Mouse (Mus musculus): ENCODE data around the gene Krt20. TPM values are rescaled to one million over a fixed set of nuclear protein-coding genes. Genes with fewer than 3 reads are reported as not detected.

Krt20 gene
- total RNA-seq (2021) = not detected
- long read RNA-seq, partial matches to known transcripts = 0 of 1 reads
- long read RNA-seq, other reads (novel, unspliced or antisense) = 1 of 1 reads

DNA sequence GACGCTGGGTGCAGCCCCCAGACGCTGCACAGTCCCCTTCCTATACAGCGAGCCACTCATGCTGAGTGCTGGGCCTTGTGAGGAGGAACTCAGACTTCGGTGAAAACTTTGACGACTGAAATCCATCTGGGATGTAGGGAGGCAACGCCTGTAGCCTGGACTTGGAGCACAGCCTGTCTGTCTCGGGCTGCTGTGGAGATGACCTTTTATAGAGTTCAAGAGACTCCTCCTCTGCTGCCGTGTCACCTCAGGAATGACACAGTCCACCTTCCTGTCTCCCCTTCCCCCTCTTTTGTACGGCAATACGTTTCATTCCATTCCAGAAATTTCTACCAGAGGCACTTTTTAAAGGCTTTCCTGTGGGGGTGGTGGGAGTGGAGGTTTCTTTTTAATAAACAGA, at the start of gene Krt20:
Gene Krt20, minus strand, starts transcription at position 179 of the 400 bp plus-strand sequence.
- no peak for DNase-seq (ENCODE audit: low spot score in 2 of 2)

DNA sequence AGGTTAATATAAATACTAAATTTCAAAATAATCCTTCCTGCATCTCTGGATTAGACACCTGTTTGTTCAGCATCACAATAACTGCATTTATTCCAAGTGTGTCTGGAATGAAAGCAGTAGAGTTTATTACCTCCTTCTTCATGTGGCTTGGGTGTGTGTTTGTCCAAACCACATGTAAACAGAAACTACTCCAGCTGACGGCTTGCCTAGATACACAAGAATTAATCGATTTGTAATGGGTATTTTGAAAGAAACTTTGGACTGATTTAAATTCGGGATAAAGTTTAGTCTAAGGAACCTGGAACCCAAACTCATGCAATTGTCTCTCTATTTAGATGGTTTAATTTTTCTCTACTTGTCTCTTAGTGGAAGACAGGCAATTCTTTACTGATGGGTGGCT, 37.0 kb upstream of the Krt20 start:
- DNase-seq (ENCODE audit: low spot score in 2 of 2) = no peak

DNA sequence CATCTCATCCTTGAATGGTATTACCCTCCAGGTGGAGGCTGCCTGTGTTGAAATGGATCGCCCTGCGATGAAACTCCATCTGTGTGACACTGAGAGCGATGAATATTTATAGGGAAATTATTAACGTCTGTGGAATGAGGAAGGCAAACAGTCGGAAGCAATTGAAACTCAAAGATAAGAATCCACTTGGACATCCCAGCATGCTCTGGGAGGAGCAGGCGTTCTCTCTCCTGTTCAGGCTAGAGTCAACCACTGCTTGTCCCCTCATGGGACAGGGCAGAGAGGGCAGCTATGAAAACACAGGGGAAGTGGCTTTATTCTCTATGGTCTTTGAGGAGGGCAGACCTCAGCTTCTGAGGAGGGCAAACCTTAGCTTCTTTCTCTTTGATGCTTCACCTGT, 35.5 kb upstream of the Krt20 start:
- no peak for DNase-seq (ENCODE audit: low spot score in 2 of 2)

DNA sequence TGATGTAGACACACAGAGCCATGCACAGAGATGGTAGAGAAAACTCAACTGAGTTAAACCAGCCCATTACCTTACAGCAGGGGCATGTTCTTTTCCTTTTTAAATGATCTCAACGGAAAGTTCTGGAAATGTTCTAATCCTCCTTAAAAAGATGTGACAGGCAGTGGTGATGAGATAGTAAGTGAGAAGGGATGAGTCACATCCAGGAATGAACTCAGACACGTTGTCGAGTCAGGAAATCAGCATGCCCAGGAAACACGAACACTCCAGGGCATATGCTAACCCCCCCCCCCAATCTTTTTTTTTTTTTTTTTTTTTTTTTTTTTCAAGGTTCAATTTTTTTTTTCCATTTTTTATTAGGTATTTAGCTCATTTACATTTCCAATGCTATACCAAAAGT, 34.5 kb upstream of the Krt20 start:
- no peak for DNase-seq (ENCODE audit: low spot score in 2 of 2)

DNA sequence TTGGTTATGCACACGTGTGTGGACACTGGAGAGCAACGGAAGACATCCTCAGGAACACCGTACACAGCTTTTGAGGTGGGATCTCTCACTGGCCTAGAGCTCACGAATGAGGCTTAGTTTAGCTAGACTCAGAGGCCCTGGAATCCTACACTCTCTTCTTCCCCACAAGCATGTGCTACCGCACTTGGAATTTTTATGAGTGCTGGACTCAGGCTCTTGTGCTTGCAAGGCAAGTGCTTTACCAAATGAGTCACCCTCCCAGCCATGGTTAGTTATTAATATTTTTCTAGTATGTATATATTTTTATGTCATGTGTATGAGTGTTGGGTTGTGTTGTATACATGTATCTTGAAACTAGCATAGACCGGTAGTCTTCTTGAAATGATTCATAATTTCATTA, 34.0 kb upstream of the Krt20 start:
- no peak for DNase-seq (ENCODE audit: low spot score in 2 of 2)

DNA sequence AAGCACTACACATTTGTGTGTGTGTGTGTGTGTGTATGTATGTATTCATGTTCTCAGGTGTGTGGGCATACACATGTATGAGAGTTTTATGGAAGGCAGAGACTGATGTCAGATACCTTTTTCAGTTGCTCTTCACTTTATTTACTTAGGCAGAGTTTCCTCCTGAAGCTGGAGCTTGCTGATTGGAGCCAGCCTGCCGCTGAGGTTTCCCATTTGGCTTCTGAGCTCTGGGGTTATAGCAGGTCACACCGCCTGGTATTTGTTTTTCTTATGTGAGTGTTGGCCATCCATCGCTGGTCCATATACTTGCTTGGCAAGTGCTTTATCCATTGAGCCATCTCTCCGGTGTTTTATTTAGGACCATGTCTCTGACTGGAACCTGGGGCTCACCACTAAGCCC, 31.3 kb upstream of the Krt20 start:
- DNase-seq (ENCODE audit: low spot score in 2 of 2) = no peak

GRCm38 (mm10) chr11:99468566-99468965, 30.6 kb upstream of the Krt20 start:
- no peak for DNase-seq (ENCODE audit: low spot score in 2 of 2)

DNA sequence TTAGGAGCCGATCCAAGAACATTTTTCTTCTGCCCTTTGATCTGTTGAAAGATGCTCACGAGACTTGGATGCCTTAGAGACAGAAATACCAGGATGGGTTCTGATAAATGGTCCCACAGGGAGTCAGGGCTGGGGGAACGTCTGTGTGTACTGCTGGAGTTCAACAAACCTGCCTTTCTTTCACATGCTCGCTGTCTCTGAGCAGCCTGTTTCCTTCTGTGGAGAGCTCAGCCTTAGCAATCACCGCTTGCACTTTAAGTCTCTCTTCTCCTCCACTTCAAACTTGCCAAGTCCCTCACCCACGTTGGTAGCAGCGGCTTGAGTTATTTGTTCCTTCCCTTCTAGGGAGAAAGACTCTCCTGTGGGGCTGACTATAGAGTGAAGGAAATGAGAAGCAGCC, 28.4 kb upstream of the Krt20 start:
- DNase-seq (ENCODE audit: low spot score in 2 of 2) = no peak

- DNase-seq (ENCODE audit: low spot score in 2 of 2) = peak; percentile 87 to 89
Observed at GRCm38 (mm10) chr11:99464836-99465235, 26.9 kb upstream of the Krt20 start.

DNA sequence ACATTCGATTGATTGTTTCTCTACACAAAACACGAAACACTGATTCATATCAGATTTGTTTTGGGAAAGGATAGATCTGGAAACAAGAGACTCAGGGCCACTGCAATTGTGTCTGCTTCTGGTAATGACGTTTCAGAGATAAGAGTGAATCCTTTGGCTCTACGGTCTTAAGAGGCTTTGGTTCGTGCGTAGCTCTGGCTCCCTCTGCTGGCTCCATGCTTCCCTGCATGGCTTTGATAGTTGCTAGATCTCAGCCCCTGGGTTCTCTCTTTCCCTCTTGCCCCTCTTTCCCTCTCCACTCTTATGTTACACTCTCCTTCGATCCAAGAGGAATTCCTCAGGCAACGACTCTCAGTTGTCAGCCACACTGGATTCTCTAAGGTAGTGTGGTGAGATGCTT, 25.2 kb upstream of the Krt20 start:
- DNase-seq (ENCODE audit: low spot score in 2 of 2) = peak; percentile 79 to 83

GRCm38 (mm10) chr11:99461736-99462135, 23.8 kb upstream of the Krt20 start:
- no peak for DNase-seq (ENCODE audit: low spot score in 2 of 2)

GRCm38 (mm10) chr11:99458887-99459286, 20.9 kb upstream of the Krt20 start:
- DNase-seq (ENCODE audit: low spot score in 2 of 2) = no peak

DNA sequence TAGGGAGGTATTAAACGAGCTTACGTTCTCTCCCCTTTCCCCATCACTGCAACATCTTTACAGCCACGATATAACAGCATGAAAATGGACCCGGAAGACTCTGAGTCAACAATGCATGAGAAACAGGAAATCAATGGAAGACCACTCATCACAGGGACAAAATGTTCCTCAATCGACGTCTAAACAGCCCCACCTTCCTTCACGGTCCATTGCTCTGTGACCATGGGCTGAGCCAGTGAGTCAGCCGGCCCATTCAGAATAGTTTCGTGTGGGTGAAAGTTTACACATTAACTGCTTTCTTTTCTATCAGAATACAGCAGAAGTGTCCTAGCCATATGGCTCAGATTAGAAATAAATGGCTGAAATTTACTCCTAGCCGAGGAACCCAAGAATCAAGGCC, 16.8 kb upstream of the Krt20 start:
- no peak for DNase-seq (ENCODE audit: low spot score in 2 of 2)

- no peak for DNase-seq (ENCODE audit: low spot score in 2 of 2)
Observed at GRCm38 (mm10) chr11:99454044-99454443, 16.1 kb upstream of the Krt20 start.

GRCm38 (mm10) chr11:99448769-99449168, 10.8 kb upstream of the Krt20 start:
- DNase-seq (ENCODE audit: low spot score in 2 of 2) = no peak

- DNase-seq (ENCODE audit: low spot score in 2 of 2) = no peak
Observed at GRCm38 (mm10) chr11:99441220-99441619, 3.3 kb upstream of the Krt20 start.

GRCm38 (mm10) chr11:99439465-99439864, 1.5 kb upstream of the Krt20 start:
- DNase-seq (ENCODE audit: low spot score in 2 of 2) = no peak

DNA sequence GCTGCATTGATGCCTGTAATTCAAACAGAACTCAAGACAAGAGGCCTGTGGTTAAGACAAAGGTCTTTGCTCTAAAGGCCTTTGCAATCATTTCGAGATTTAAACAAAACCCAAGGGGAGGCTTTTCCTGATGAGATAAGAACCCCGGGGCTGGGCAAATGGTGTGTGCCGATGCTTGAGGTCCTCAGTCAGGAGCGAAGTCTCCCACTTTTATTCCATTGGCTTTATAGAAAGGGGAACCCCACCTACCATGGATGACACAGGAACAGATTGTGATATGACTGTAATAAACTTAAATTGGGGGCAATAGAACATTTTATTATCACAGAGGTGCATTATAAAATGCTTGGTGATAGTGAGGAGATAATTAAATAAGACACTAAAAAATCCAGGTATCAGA, 1.3 kb downstream of the Krt20 start:
- no peak for DNase-seq (ENCODE audit: low spot score in 2 of 2)

- DNase-seq (ENCODE audit: low spot score in 2 of 2) = peak; percentile 25 to 26
Observed at GRCm38 (mm10) chr11:99430670-99431069, 7.3 kb downstream of the Krt20 start.

GRCm38 (mm10) chr11:99422159-99422558, 15.8 kb downstream of the Krt20 start, which contains the start of gene Krt12:
Gene Krt12 (minus strand): TSS chr11:99422259.
- DNase-seq (ENCODE audit: low spot score in 2 of 2) = no peak

DNA sequence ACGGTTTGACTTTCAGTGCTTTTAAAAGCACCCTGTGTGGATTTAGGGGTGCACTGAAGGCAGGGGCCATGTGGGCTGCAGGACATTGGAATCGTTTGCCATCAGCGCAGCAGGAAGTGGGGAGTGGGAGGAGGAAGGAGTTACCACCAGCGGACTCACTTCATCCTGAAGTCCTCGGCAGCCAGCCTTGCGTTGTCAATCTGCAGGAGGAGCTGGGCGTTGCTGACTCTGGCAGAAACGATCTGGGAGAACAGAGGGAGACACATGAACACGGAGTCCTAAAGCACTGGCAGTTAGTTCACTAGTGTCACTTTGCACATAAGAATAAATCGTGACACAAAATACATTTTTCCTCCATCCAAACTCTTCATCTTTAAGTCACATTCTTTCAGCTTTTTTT, 17.4 kb downstream of the Krt20 start:
- no peak for DNase-seq (ENCODE audit: low spot score in 2 of 2)

GRCm38 (mm10) chr11:99417819-99418218, 20.1 kb downstream of the Krt20 start:
- no peak for DNase-seq (ENCODE audit: low spot score in 2 of 2)

- peak in 1 of 2 experiments; percentile 12 for DNase-seq (ENCODE audit: low spot score in 2 of 2)
Observed at GRCm38 (mm10) chr11:99416902-99417301, 21.0 kb downstream of the Krt20 start.

Data from layer of hippocampus, postnatal 10 days (tissue).